Mouse (Mus musculus) frontal cortex, adult (tissue): ENCODE measurements around the gene Cfap44.
A peak's percentile ranks its signal among the peaks of the same experiment; 100 is the strongest.

ENCODE experiments used
- ATAC-seq: cut with Nextera tagmentation; 2 replicates; pipeline ENCODE4 v1.9.2; 2017; ENCODE audit warnings: mild to moderate bottlenecking, moderate library complexity, mixed read lengths; ENCODE audit not compliant: low TSS enrichment

The Cfap44 gene

GRCm38 (mm10) chr16:44530829-44531228 is 136.2 kb downstream of the Cfap44 start:
- ATAC-seq = peak; percentile 75

- no peak for ATAC-seq
These were observed 136.7 kb downstream of the Cfap44 start for GRCm38 (mm10) chr16:44531239-44531797.
